Comparison of ENCODE assay signal across 10 mouse cellular contexts in genomic region chr9:73091747-73092146, GRCm38 (mm10). TPM values are rescaled to one million over a fixed set of nuclear protein-coding genes. Genes with fewer than 3 reads are reported as not detected.
DNase-seq lines count a peak whose midpoint lies in the region; ATAC-seq and TF ChIP-seq lines count a peak whose summit lies in the region.
"Had no signal": no experiment of that assay in that cellular context is flagged by ENCODE, and none has a peak within 500 bp of the region (broad histone marks: within the 10 kb centered on the region; RNA-seq: fewer than 3 reads in every experiment).

No protein-coding gene starts in this region.

- ATAC-seq in hindbrain, embryonic 16.5 days: no peak

- TF ChIP-seq EP300 in CH12.LX (IDR thresholded peaks at IDR 0.05; ENCODE audit: low read length): no peak

- TF ChIP-seq POLR2A in CH12.LX (IDR thresholded peaks at IDR 0.05; ENCODE audit: low read depth, low read length): no peak

- H3K36me3 ChIP-seq in hindbrain, embryonic 10.5 days: no peaks in the 10 kb centered on the region
- no peaks in the 10 kb centered on the region for H3K36me3 ChIP-seq in hindbrain, embryonic 16.5 days (ENCODE audit: control insufficient read depth, insufficient read depth, low read length)
- peaks cover 4 to 37% of the 10 kb centered on the region in 2 experiments for H3K36me3 ChIP-seq in CH12.LX (replicated peaks in 1 of 2; ENCODE audit: control insufficient read depth in 1 of 2, insufficient read depth in 1 of 2, low read length in 1 of 2)
- H3K36me3 ChIP-seq: embryonic facial prominence, embryonic 15.5 days; liver, embryonic 15.5 days had no signal

- in situ Hi-C loops in CH12.LX (cut with MboI; ENCODE audit: low pct_ligation_motif_present, low pct_unique_long_range_greater_than_20kb, low sequenced_read_pairs): loop anchor here (5.0 to 25.0 kb wide), 3 partner anchors 49 to 329 kb away; partner anchors contain the start of genes Pigb and Rab27a

- no peak overlapping the region for H3K4me2 ChIP-seq in hindbrain, embryonic 16.5 days (ENCODE audit: low read length)
- no peak overlapping the region for H3K4me2 ChIP-seq in CH12.LX (ENCODE audit: insufficient read depth, low read depth, poor library complexity, severe bottlenecking)
- H3K4me2 ChIP-seq: embryonic facial prominence, embryonic 15.5 days; liver, embryonic 15.5 days had no signal

- no peaks in the 10 kb centered on the region for H3K9me3 ChIP-seq in hindbrain, embryonic 10.5 days
- H3K9me3 ChIP-seq in hindbrain, embryonic 16.5 days (ENCODE audit: control insufficient read depth, low read length): no peaks in the 10 kb centered on the region
- no peaks in the 10 kb centered on the region for H3K9me3 ChIP-seq in CH12.LX (replicated peaks; ENCODE audit: low read length)
- H3K9me3 ChIP-seq: embryonic facial prominence, embryonic 15.5 days; liver, embryonic 15.5 days had no signal

- dilution Hi-C loops in CH12.LX (cut with MboI; ENCODE audit: extremely low pct_ligation_motif_present, extremely low pct_unique_long_range_greater_than_20kb, low sequenced_read_pairs): no loop called here

- peak; percentile 99 for TF ChIP-seq RAD21 in CH12.LX (IDR thresholded peaks at IDR 0.05; ENCODE audit: low read depth, low read length)

- no peak overlapping the region for H3K27ac ChIP-seq in hindbrain, embryonic 10.5 days
- no peak overlapping the region for H3K27ac ChIP-seq in hindbrain, embryonic 16.5 days (ENCODE audit: low read depth, low read length)
- no peak overlapping the region for H3K27ac ChIP-seq in CH12.LX (ENCODE audit: insufficient read depth, low read depth)
- H3K27ac ChIP-seq: embryonic facial prominence, embryonic 15.5 days; liver, embryonic 15.5 days had no signal

- H3K9ac ChIP-seq in hindbrain, embryonic 16.5 days (ENCODE audit: low read depth, low read length): no peak overlapping the region
- no peak overlapping the region for H3K9ac ChIP-seq in CH12.LX (ENCODE audit: insufficient read depth, low read depth)
- H3K9ac ChIP-seq: embryonic facial prominence, embryonic 15.5 days; liver, embryonic 15.5 days had no signal

- H3K79me2 ChIP-seq in CH12.LX (replicated peaks; ENCODE audit: control insufficient read depth, extremely low read depth, insufficient read depth, poor library complexity, severe bottlenecking): no peaks in the 10 kb centered on the region

- H3K27me3 ChIP-seq in hindbrain, embryonic 10.5 days (ENCODE audit: insufficient read depth, poor library complexity, severe bottlenecking): 0 out of 2 replicates have a peak, but pooled peaks cover 4% of the 10 kb centered on the region
- H3K27me3 ChIP-seq in hindbrain, embryonic 16.5 days (replicated peaks; ENCODE audit: control insufficient read depth, insufficient read depth, low read length): no peaks in the 10 kb centered on the region; the same call in none of the 2 replicates
- no peaks in the 10 kb centered on the region for H3K27me3 ChIP-seq in CH12.LX (replicated peaks)
- H3K27me3 ChIP-seq: embryonic facial prominence, embryonic 15.5 days had no signal

- DNase-seq in hindbrain, embryonic 10.5 days (ENCODE audit: low spot score): peak; percentile 17
- DNase-seq in 3134 (ENCODE audit: extremely low read depth, insufficient read length, low spot score) (peak; percentile 20), CH12.LX (ENCODE audit: extremely low read depth) (peak; percentile 71)
- peak; percentile 64 to 75 for DNase-seq in cerebellum, postnatal 14 days
- peak; percentile 63 for DNase-seq in kidney, postnatal 14 days
- DNase-seq in retina, postnatal 7 days (ENCODE audit: low read depth, low spot score): peak; percentile 58
- DNase-seq in urinary bladder, postnatal 25 days (ENCODE audit: low spot score): no peak

- TF ChIP-seq CTCF in CH12.LX (conservative IDR thresholded peaks at IDR 0.05 in 1 of 2, IDR thresholded peaks at IDR 0.05 in 1 of 2; ENCODE audit: low read depth in 2 of 2, low read length in 2 of 2): peak; percentile 84 to 97

- H3K4me3 ChIP-seq in hindbrain, embryonic 10.5 days: no peak overlapping the region
- H3K4me3 ChIP-seq in hindbrain, embryonic 16.5 days (ENCODE audit: low read length): no peak overlapping the region
- H3K4me3 ChIP-seq in CH12.LX (replicated peaks in 1 of 3; ENCODE audit: low read depth in 2 of 3, low read length in 2 of 3, poor library complexity in 1 of 3): no peak overlapping the region
- H3K4me3 ChIP-seq: embryonic facial prominence, embryonic 15.5 days; liver, embryonic 15.5 days had no signal

- WGBS in hindbrain, embryonic 10.5 days: 0% methylated on average over 1 of the region's 1 CpGs
- 0% methylated on average over 1 of the region's 1 CpGs for WGBS in hindbrain, embryonic 16.5 days

- H3K4me1 ChIP-seq in hindbrain, embryonic 10.5 days (replicated peaks): peaks cover 5% of the 10 kb centered on the region
- H3K4me1 ChIP-seq in hindbrain, embryonic 16.5 days (ENCODE audit: control insufficient read depth, insufficient read depth, low read depth, low read length): no peaks in the 10 kb centered on the region
- H3K4me1 ChIP-seq in CH12.LX (ENCODE audit: control insufficient read depth in 1 of 2, insufficient read depth in 2 of 2): peaks cover 0 to 37% of the 10 kb centered on the region in 2 experiments; a peak in 2 of 4 replicates
- H3K4me1 ChIP-seq: embryonic facial prominence, embryonic 15.5 days had no signal

TF ChIP-seq in CH12.LX, 34 proteins besides CTCF, POLR2A, EP300 and RAD21 (continues in another document):
- TF ChIP-seq ZMIZ1 (IDR thresholded peaks at IDR 0.05; ENCODE audit: low read depth, low read length): no peak
- 0 out of 2 replicates have a peak, but pooled peaks have one; percentile 21 for TF ChIP-seq BHLHE40 (IDR thresholded peaks at IDR 0.05; ENCODE audit: low read depth, low read length)
- no peak for TF ChIP-seq ZKSCAN1 (IDR thresholded peaks at IDR 0.05; ENCODE audit: borderline replicate concordance, low read depth, low read length)
- peak; percentile 75 for TF ChIP-seq ZC3H11A (IDR thresholded peaks at IDR 0.05; ENCODE audit: low read depth, low read length)
- no peak for TF ChIP-seq KAT2A (IDR thresholded peaks at IDR 0.05; ENCODE audit: insufficient replicate concordance, low read length)
- no peak; the same call in 1 of the 2 replicates for TF ChIP-seq HCFC1 (IDR thresholded peaks at IDR 0.05; ENCODE audit: low read depth, low read length)
- 0 out of 2 replicates have a peak, but pooled peaks have one; percentile 20 for TF ChIP-seq NRF1 (IDR thresholded peaks at IDR 0.05; ENCODE audit: low read depth, low read length)
- no peak for TF ChIP-seq USF2 (conservative IDR thresholded peaks at IDR 0.05; ENCODE audit: low read depth, low read length)
- no peak for TF ChIP-seq ETS1 (conservative IDR thresholded peaks at IDR 0.05; ENCODE audit: low read depth, low read length)
- TF ChIP-seq NELFE (IDR thresholded peaks at IDR 0.05; ENCODE audit: low read depth, low read length): peak; percentile 39; the same call in 1 of the 2 replicates
- no peak for TF ChIP-seq GABPA (IDR thresholded peaks at IDR 0.05; ENCODE audit: insufficient replicate concordance, low read depth, low read length)
- TF ChIP-seq MYC (IDR thresholded peaks at IDR 0.05; ENCODE audit: low read depth, low read length): 0 out of 2 replicates have a peak, but pooled peaks have one; percentile 41
- TF ChIP-seq USF1 (IDR thresholded peaks at IDR 0.05; ENCODE audit: low read depth, low read length): no peak
- TF ChIP-seq JUN (IDR thresholded peaks at IDR 0.05; ENCODE audit: insufficient read depth, low read depth, low read length): no peak
- no peak for TF ChIP-seq POLR2AphosphoS2 (IDR thresholded peaks at IDR 0.05; ENCODE audit: low read depth, low read length)
- no peak for TF ChIP-seq MAFK (IDR thresholded peaks at IDR 0.05; ENCODE audit: insufficient replicate concordance, low read length)
- TF ChIP-seq CHD1 (IDR thresholded peaks at IDR 0.05; ENCODE audit: low read depth, low read length): no peak
- peak; percentile 59; the same call in 1 of the 2 replicates for TF ChIP-seq SIN3A (IDR thresholded peaks at IDR 0.05; ENCODE audit: low read length)
- no peak for TF ChIP-seq PAX5 (IDR thresholded peaks at IDR 0.05; ENCODE audit: low read length)
- TF ChIP-seq UBTF (IDR thresholded peaks at IDR 0.05; ENCODE audit: low read depth, low read length): no peak

RNA-seq across cellular contexts. Expression of gene Khdc3, which starts 9.9 kb away (rescaled TPM):
- polyA plus RNA-seq in hindbrain, embryonic 10.5 days (2016; fragmentation: Nextera tagmentation; extraction: Ambion mirVana): 0.20 TPM in 1 of 2 replicates, not detected in the other
- 0.12 and 0.24 TPM in 2 replicates for polyA plus RNA-seq in hindbrain, embryonic 16.5 days (2015; fragmentation: Nextera tagmentation; extraction: Ambion mirVana)
- 0.17 and 0.21 TPM in 2 replicates for total RNA-seq in CH12.LX (2012; rRNA removed)
- 0.58 and 0.86 TPM in 2 replicates for total RNA-seq in CH12.LX (2014; rRNA removed)
- polyA plus RNA-seq in CH12.LX (2012; ENCODE audit: insufficient read length, low read depth): 0.70 and 0.84 TPM in 2 replicates
- polyA plus RNA-seq: embryonic facial prominence, embryonic 15.5 days had no signal

RNA-seq across cellular contexts. Expression of gene Gm20509, which starts 10.5 kb away (rescaled TPM):
- not detected in 2 replicates for polyA plus RNA-seq in hindbrain, embryonic 10.5 days (2016; fragmentation: Nextera tagmentation; extraction: Ambion mirVana)
- polyA plus RNA-seq in hindbrain, embryonic 16.5 days (2015; fragmentation: Nextera tagmentation; extraction: Ambion mirVana): not detected in 2 replicates
- not detected in 2 replicates for total RNA-seq in CH12.LX (2012; rRNA removed)
- not detected in 2 replicates for total RNA-seq in CH12.LX (2014; rRNA removed)
- not detected in 2 replicates for polyA plus RNA-seq in CH12.LX (2012; ENCODE audit: insufficient read length, low read depth)
- polyA plus RNA-seq: embryonic facial prominence, embryonic 15.5 days; liver, embryonic 15.5 days had no signal

RNA-seq across cellular contexts. Expression of gene Rsl24d1, which starts 21.5 kb away (rescaled TPM):
- polyA plus RNA-seq in hindbrain, embryonic 10.5 days (2016; fragmentation: Nextera tagmentation; extraction: Ambion mirVana): 136 and 150 TPM in 2 replicates
- 93.9 and 98.9 TPM in 2 replicates for polyA plus RNA-seq in hindbrain, embryonic 16.5 days (2015; fragmentation: Nextera tagmentation; extraction: Ambion mirVana)
- 108 and 154 TPM in 2 replicates for total RNA-seq in CH12.LX (2012; rRNA removed)
- total RNA-seq in CH12.LX (2014; rRNA removed): 335 and 365 TPM in 2 replicates
- 193 and 202 TPM in 2 replicates for polyA plus RNA-seq in CH12.LX (2012; ENCODE audit: insufficient read length, low read depth)

RNA-seq across cellular contexts. Expression of gene Rab27a, which starts 47.1 kb away (rescaled TPM):
- 1.5 and 2.1 TPM in 2 replicates for polyA plus RNA-seq in hindbrain, embryonic 10.5 days (2016; fragmentation: Nextera tagmentation; extraction: Ambion mirVana)
- 3.8 and 4.6 TPM in 2 replicates for polyA plus RNA-seq in hindbrain, embryonic 16.5 days (2015; fragmentation: Nextera tagmentation; extraction: Ambion mirVana)
- total RNA-seq in CH12.LX (2012; rRNA removed) (14.8 and 15.1 TPM in 2 replicates), CH12.LX (2014; rRNA removed) (20.0 and 20.5 TPM in 2 replicates)
- 24.7 and 25.6 TPM in 2 replicates for polyA plus RNA-seq in CH12.LX (2012; ENCODE audit: insufficient read length, low read depth)

RNA-seq across cellular contexts. Expression of gene Pigb, which starts 51.6 kb away (rescaled TPM):
- 15.0 and 15.8 TPM in 2 replicates for polyA plus RNA-seq in hindbrain, embryonic 10.5 days (2016; fragmentation: Nextera tagmentation; extraction: Ambion mirVana)
- polyA plus RNA-seq in hindbrain, embryonic 16.5 days (2015; fragmentation: Nextera tagmentation; extraction: Ambion mirVana): 14.6 and 17.3 TPM in 2 replicates
- total RNA-seq in CH12.LX (2012; rRNA removed) (5.7 and 6.7 TPM in 2 replicates), CH12.LX (2014; rRNA removed) (2.8 and 3.8 TPM in 2 replicates)
- 13.6 and 15.9 TPM in 2 replicates for polyA plus RNA-seq in CH12.LX (2012; ENCODE audit: insufficient read length, low read depth)
